Mouse (Mus musculus) midbrain, embryonic 10.5 days (tissue): Measurements from ENCODE around the gene Arhgef15. TPM values are rescaled to one million over a fixed set of nuclear protein-coding genes. Genes with fewer than 3 reads are reported as not detected.
"Not testable (repeated sequence)": the region's sequence is repeated elsewhere in the genome, so short reads cannot be mapped to it uniquely, and the experiment has no call there.

ENCODE experiments used
- DNase-seq: peaks from one replicate; pipeline ENCODE4 v3.0.0-alpha.2; 2017; ENCODE audit warnings: low spot score
- H3K27ac ChIP-seq: fragments of 300-500 bp; sonication (generic); replicated peaks from 2 replicates; pipeline ENCODE4 v1.5.1; 2016; ENCODE audit warnings: mild to moderate bottlenecking
- H3K27me3 ChIP-seq: fragments of 300-500 bp; sonication (generic); 2 replicates; pipeline ENCODE4 v1.6.1; 2016; ENCODE audit warnings: low read depth, mild to moderate bottlenecking; ENCODE audit not compliant: poor library complexity, severe bottlenecking
- H3K36me3 ChIP-seq: fragments of 300-500 bp; sonication (generic); 2 replicates; pipeline ENCODE4 v1.6.1; 2016; ENCODE audit warnings: mild to moderate bottlenecking, moderate library complexity
- H3K4me1 ChIP-seq: fragments of 300-500 bp; sonication (generic); 2 replicates; pipeline ENCODE4 v1.6.1; 2016
- H3K4me3 ChIP-seq: fragments of 300-500 bp; sonication (generic); 2 replicates; pipeline ENCODE4 v1.5.1; 2016; ENCODE audit warnings: mild to moderate bottlenecking, moderate library complexity
- H3K9me3 ChIP-seq: fragments of 300-500 bp; sonication (generic); replicated peaks from 2 replicates; pipeline ENCODE4 v1.6.1; 2016; ENCODE audit warnings: mild to moderate bottlenecking
- WGBS: fragments of 180-500 bp; shearing (Covaris S2); methylation state at CpG from one replicate; pipeline ENCODE4 v1.1.7; 2016; 5-methylcytosine and 5-hydroxymethylcytosine counted together
- polyA plus RNA-seq: library from polyadenylated mRNA; unstranded; fragments of >200 nt; fragmentation: Nextera tagmentation; extraction: Ambion mirVana; gene quantifications from 2 replicates; pipeline ENCODE4 v1.2.1, GENCODE M21; 2016

The Arhgef15 gene
- polyA plus RNA-seq, 1 experiment from 2014 or later: 6.4 TPM

GRCm38 (mm10) chr11:68975601-68976000 lies 18.3 kb upstream of the Arhgef15 start:
- Histone ChIP-seq H3K4me1 (peaks cover 22% of the 10 kb centered on the region), H3K4me3 (no peak overlapping the region), H3K27me3 (peaks cover 10% of the 10 kb centered on the region), H3K27ac (no peak overlapping the region), H3K36me3 (no peaks in the 10 kb centered on the region), H3K9me3 (no peaks in the 10 kb centered on the region)
- DNase-seq: no peak
- 87% methylated on average over 1 of the region's 1 CpGs for WGBS

- Histone ChIP-seq H3K4me1 (peaks cover 22% of the 10 kb centered on the region), H3K4me3 (peak within 1 kb of the TSS; percentile 59), H3K27ac (peak within 1 kb of the TSS; percentile 72; the same call in 1 of the 2 replicates), H3K9me3 (no peaks in the 10 kb centered on the region), H3K27me3 (peaks cover 10% of the 10 kb centered on the region), H3K36me3 (no peaks in the 10 kb centered on the region)
- 84% methylated on average over 7 of the region's 7 CpGs for WGBS
- no peak for DNase-seq
Observed at GRCm38 (mm10) chr11:68975085-68975484, 17.8 kb upstream of the Arhgef15 start, which contains the start of gene Rangrf. Rangrf (minus strand) TSS chr11:68975185.

- H3K4me1 ChIP-seq: peaks cover 22% of the 10 kb centered on the region
- H3K27me3 ChIP-seq: peaks cover 13% of the 10 kb centered on the region
- H3K4me3 ChIP-seq: peak overlapping the region; percentile 59
- no peaks in the 10 kb centered on the region for H3K9me3 ChIP-seq
- H3K36me3 ChIP-seq: no peaks in the 10 kb centered on the region
- WGBS: 26% methylated on average over 6 of the region's 6 CpGs
- peak overlapping the region; percentile 72 for H3K27ac ChIP-seq
- DNase-seq: no peak
Observed at GRCm38 (mm10) chr11:68974059-68974450, 16.8 kb upstream of the Arhgef15 start.

GRCm38 (mm10) chr11:68973250-68974058 lies 16.2 kb upstream of the Arhgef15 start:
- peaks cover 19% of the 10 kb centered on the region for H3K27me3 ChIP-seq
- DNase-seq: peak; percentile 88
- H3K4me1 ChIP-seq: peaks cover 27% of the 10 kb centered on the region
- H3K4me3 ChIP-seq: peak overlapping the region; percentile 59
- H3K27ac ChIP-seq: peak overlapping the region; percentile 72
- whole genome bisulfite sequencing: 0% methylated on average over 38 of the region's 38 CpGs
- H3K36me3 ChIP-seq, H3K9me3 ChIP-seq: not testable (repeated sequence)

GRCm38 (mm10) chr11:68970232-68970631 lies 13.0 kb upstream of the Arhgef15 start:
- Histone ChIP-seq H3K27me3 (peaks cover 32% of the 10 kb centered on the region), H3K9me3 (no peaks in the 10 kb centered on the region), H3K27ac (no peak overlapping the region), H3K4me3 (no peak overlapping the region), H3K4me1 (peaks cover 43% of the 10 kb centered on the region), H3K36me3 (no peaks in the 10 kb centered on the region)
- WGBS: 78% methylated on average over 4 of the region's 4 CpGs
- no peak for DNase-seq

- Histone ChIP-seq H3K27ac (no peak overlapping the region), H3K36me3 (no peaks in the 10 kb centered on the region), H3K4me1 (peaks cover 37% of the 10 kb centered on the region), H3K4me3 (peak overlapping the region; percentile 73), H3K9me3 (no peaks in the 10 kb centered on the region), H3K27me3 (peaks cover 22% of the 10 kb centered on the region)
- no peak for DNase-seq
- WGBS: 81% methylated on average over 11 of the region's 11 CpGs
Observed at GRCm38 (mm10) chr11:68968752-68969151, 11.5 kb upstream of the Arhgef15 start.

- 1% methylated on average over 50 of the region's 50 CpGs for WGBS
- no peaks in the 10 kb centered on the region for H3K9me3 ChIP-seq
- H3K4me1 ChIP-seq: peaks cover 29% of the 10 kb centered on the region
- peak; percentile 91 for DNase-seq
- no peaks in the 10 kb centered on the region for H3K36me3 ChIP-seq
- peak within 1 kb of the TSS; percentile 79 for H3K27ac ChIP-seq
- H3K4me3 ChIP-seq: peak within 1 kb of the TSS; percentile 73
- H3K27me3 ChIP-seq: peaks cover 22% of the 10 kb centered on the region
Observed at GRCm38 (mm10) chr11:68967337-68968282, 10.3 kb upstream of the Arhgef15 start, which contains the start of gene Slc25a35. Slc25a35 (plus strand) TSS chr11:68968131.

- 70% methylated on average over 1 of the region's 1 CpGs for WGBS
- Histone ChIP-seq H3K27ac (no peak overlapping the region), H3K9me3 (no peaks in the 10 kb centered on the region), H3K36me3 (no peaks in the 10 kb centered on the region), H3K4me3 (no peak overlapping the region), H3K27me3 (peaks cover 22% of the 10 kb centered on the region), H3K4me1 (peaks cover 21% of the 10 kb centered on the region)
- no peak for DNase-seq
Observed at GRCm38 (mm10) chr11:68966554-68966953, 9.3 kb upstream of the Arhgef15 start.

GRCm38 (mm10) chr11:68965845-68966244 lies 8.6 kb upstream of the Arhgef15 start:
- DNase-seq: peak; percentile 49
- WGBS: 33% methylated on average over 3 of the region's 3 CpGs
- peaks cover 22% of the 10 kb centered on the region for H3K27me3 ChIP-seq
- H3K36me3 ChIP-seq: no peaks in the 10 kb centered on the region
- H3K4me1 ChIP-seq: peaks cover 21% of the 10 kb centered on the region
- H3K9me3 ChIP-seq: no peaks in the 10 kb centered on the region
- no peak overlapping the region for H3K27ac ChIP-seq
- H3K4me3 ChIP-seq: no peak overlapping the region

GRCm38 (mm10) chr11:68965050-68965449 lies 7.8 kb upstream of the Arhgef15 start:
- H3K27me3 ChIP-seq: peaks cover 22% of the 10 kb centered on the region
- peaks cover 21% of the 10 kb centered on the region for H3K4me1 ChIP-seq
- no peak overlapping the region for H3K27ac ChIP-seq
- no peaks in the 10 kb centered on the region for H3K36me3 ChIP-seq
- no peaks in the 10 kb centered on the region for H3K9me3 ChIP-seq
- no peak for DNase-seq
- H3K4me3 ChIP-seq: no peak overlapping the region

GRCm38 (mm10) chr11:68963405-68963804 lies 6.1 kb upstream of the Arhgef15 start:
- Histone ChIP-seq H3K36me3 (no peaks in the 10 kb centered on the region), H3K4me3 (no peak overlapping the region), H3K4me1 (peaks cover 15% of the 10 kb centered on the region), H3K9me3 (no peaks in the 10 kb centered on the region), H3K27ac (no peak overlapping the region), H3K27me3 (peaks cover 13% of the 10 kb centered on the region)
- WGBS: 81% methylated on average over 2 of the region's 2 CpGs
- no peak for DNase-seq

- not testable (repeated sequence) for H3K27ac ChIP-seq, H3K36me3 ChIP-seq, H3K4me3 ChIP-seq, H3K9me3 ChIP-seq, H3K4me1 ChIP-seq, DNase-seq
- WGBS: 30% methylated on average over 11 of the region's 11 CpGs
- peaks cover 17% of the 10 kb centered on the region for H3K27me3 ChIP-seq
Observed at GRCm38 (mm10) chr11:68962159-68962558, 4.9 kb upstream of the Arhgef15 start.
